Mouse (Mus musculus): ENCODE results near the gene Cdc14a.

Gene Cdc14a

GRCm38 (mm10) chr3:116414451-116414860 lies 9.4 kb downstream of the Cdc14a start:
- DNase-seq (ENCODE audit: low spot score), result no peak

GRCm38 (mm10) chr3:116412954-116413724 lies 10.7 kb downstream of the Cdc14a start:
- DNase-seq (ENCODE audit: low spot score), result no peak

- DNase-seq (ENCODE audit: low spot score), result no peak
Observed at GRCm38 (mm10) chr3:116410051-116410450, 13.8 kb downstream of the Cdc14a start.

GRCm38 (mm10) chr3:116409486-116409885 lies 14.3 kb downstream of the Cdc14a start:
- DNase-seq (ENCODE audit: low spot score), result no peak

- no peak for DNase-seq (ENCODE audit: low spot score)
Observed at GRCm38 (mm10) chr3:116408856-116409255, 15.0 kb downstream of the Cdc14a start.

GRCm38 (mm10) chr3:116405516-116405915 lies 18.3 kb downstream of the Cdc14a start:
- DNase-seq (ENCODE audit: low spot score), result no peak

- DNase-seq (ENCODE audit: low spot score), result no peak
Observed at GRCm38 (mm10) chr3:116401436-116401835, 22.4 kb downstream of the Cdc14a start.

GRCm38 (mm10) chr3:116399349-116400090 lies 24.3 kb downstream of the Cdc14a start:
- DNase-seq (ENCODE audit: low spot score), result no peak

GRCm38 (mm10) chr3:116398543-116398942 lies 25.3 kb downstream of the Cdc14a start:
- no peak for DNase-seq (ENCODE audit: low spot score)

GRCm38 (mm10) chr3:116397976-116398375 lies 25.9 kb downstream of the Cdc14a start:
- no peak for DNase-seq (ENCODE audit: low spot score)

- DNase-seq (ENCODE audit: low spot score), result no peak
Observed at GRCm38 (mm10) chr3:116397341-116397740, 26.5 kb downstream of the Cdc14a start.

GRCm38 (mm10) chr3:116396571-116396970 lies 27.3 kb downstream of the Cdc14a start:
- no peak for DNase-seq (ENCODE audit: low spot score)

- DNase-seq (ENCODE audit: low spot score), result no peak
Observed at GRCm38 (mm10) chr3:116394885-116395390, 28.9 kb downstream of the Cdc14a start.

- DNase-seq (ENCODE audit: low spot score), result no peak
Observed at GRCm38 (mm10) chr3:116391399-116391798, 32.4 kb downstream of the Cdc14a start.

GRCm38 (mm10) chr3:116389500-116390470 lies 34.0 kb downstream of the Cdc14a start:
- no peak for DNase-seq (ENCODE audit: low spot score)

GRCm38 (mm10) chr3:116388808-116389207 lies 35.0 kb downstream of the Cdc14a start:
- DNase-seq (ENCODE audit: low spot score), result no peak

- DNase-seq (ENCODE audit: low spot score), result no peak
Observed at GRCm38 (mm10) chr3:116386886-116387285, 36.9 kb downstream of the Cdc14a start.

- no peak for DNase-seq (ENCODE audit: low spot score)
Observed at GRCm38 (mm10) chr3:116386342-116386741, 37.5 kb downstream of the Cdc14a start.

- DNase-seq (ENCODE audit: low spot score), result no peak
Observed at GRCm38 (mm10) chr3:116384319-116384718, 39.5 kb downstream of the Cdc14a start.

- DNase-seq (ENCODE audit: low spot score), result no peak
Observed at GRCm38 (mm10) chr3:116380319-116380718, 43.5 kb downstream of the Cdc14a start.

- DNase-seq (ENCODE audit: low spot score), result no peak
Observed at GRCm38 (mm10) chr3:116375442-116375841, 48.4 kb downstream of the Cdc14a start.

GRCm38 (mm10) chr3:116374486-116374885 lies 49.3 kb downstream of the Cdc14a start:
- no peak for DNase-seq (ENCODE audit: low spot score)
